Mouse (Mus musculus) lung, adult 2 months (tissue): ENCODE measurements around the gene Ppm1b. TPM values are rescaled to one million over a fixed set of nuclear protein-coding genes. Genes with fewer than 3 reads are reported as not detected.

Source experiments
- DNase-seq: peaks from one replicate; pipeline ENCODE4 v3.0.0; 2022
- H3K4me1 ChIP-seq: fragments of 200-500 bp; 2 replicates; pipeline ENCODE4 v1.6.1; 2011; ENCODE audit warnings: low read length; ENCODE audit not compliant: control insufficient read depth, insufficient read depth
- H3K4me3 ChIP-seq: fragments of 200-500 bp; replicated peaks from 2 replicates; pipeline ENCODE3; 2011; ENCODE audit warnings: low read depth, mild to moderate bottlenecking, control low read depth, low read length; ENCODE audit errors: extremely low read depth
- CTCF ChIP-seq: fragments of 200-500 bp; IDR thresholded peaks from 2 replicates; pipeline ENCODE4 v1.5.1; 2011; ENCODE audit warnings: mild to moderate bottlenecking, low read length, control low read depth; ENCODE audit not compliant: insufficient read depth
- POLR2A ChIP-seq: fragments of 200-500 bp; IDR thresholded peaks from 2 replicates; pipeline ENCODE4 v1.6.1; 2011; ENCODE audit warnings: low read depth, mild to moderate bottlenecking, control low read depth, low read length, borderline replicate concordance; ENCODE audit errors: extremely low read depth
- WGBS: fragments of 180-500 bp; shearing (Covaris S2); methylation state at CpG from one replicate; pipeline ENCODE4 v1.1.7; 2018; 5-methylcytosine and 5-hydroxymethylcytosine counted together
- polyA plus RNA-seq: library from polyadenylated mRNA; depleted of rRNA; stranded (reverse); fragments of >200 nt; gene quantifications from 2 replicates; pipeline ENCODE4 v1.2.3, GENCODE M21; 2012; rRNA removed

Gene Ppm1b
- polyA plus RNA-seq, 1 experiment = 34.3 TPM

DNA sequence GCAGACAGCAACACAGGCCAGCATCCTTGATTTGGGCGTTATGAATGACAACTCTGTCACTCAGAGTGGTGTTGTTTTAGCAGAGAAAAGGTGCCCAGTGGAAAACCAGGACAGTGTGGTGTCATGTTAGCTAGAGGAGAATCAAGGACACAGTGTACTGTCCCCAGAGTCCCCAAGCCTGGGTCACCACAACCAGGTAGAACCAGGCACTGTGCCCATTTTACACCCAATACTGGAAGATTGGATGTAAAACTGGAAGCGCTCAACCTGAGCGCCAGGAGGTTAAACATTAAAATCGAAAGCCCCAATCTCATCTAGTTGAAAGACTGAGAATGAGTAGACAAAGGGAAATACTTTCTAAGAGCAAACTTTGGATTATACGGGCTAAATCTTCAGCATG lies 87.9 kb downstream of the Ppm1b start:
- 83% methylated on average over 5 of the region's 5 CpGs for WGBS
- Histone ChIP-seq H3K4me3 (no peak overlapping the region), H3K4me1 (no peaks in the 10 kb centered on the region)
- TF ChIP-seq POLR2A = no peak
- no peak for TF ChIP-seq CTCF
- no peak for DNase-seq

DNA sequence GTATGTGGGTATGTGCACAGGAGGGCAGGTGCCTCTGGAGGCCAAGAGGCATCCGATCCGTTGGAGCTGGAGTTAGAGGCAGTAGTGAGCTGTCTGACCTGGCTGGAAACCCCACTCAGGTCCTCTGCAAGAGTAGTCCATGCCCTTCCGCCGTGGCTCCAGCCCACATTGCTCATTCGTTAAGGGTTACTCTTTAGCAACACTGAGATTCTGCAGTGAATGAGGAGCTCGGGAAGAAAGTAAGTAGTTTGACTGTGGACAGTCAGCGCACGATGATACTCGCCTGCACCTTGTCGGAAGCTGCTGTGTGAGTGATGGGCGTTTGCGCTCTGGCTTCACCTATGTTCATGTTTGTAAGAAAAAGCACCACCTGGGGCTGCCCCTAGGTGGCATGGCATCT lies 88.6 kb downstream of the Ppm1b start:
- Histone ChIP-seq H3K4me3 (no peak overlapping the region), H3K4me1 (no peaks in the 10 kb centered on the region)
- 84% methylated on average over 12 of the region's 12 CpGs for WGBS
- DNase-seq = no peak
- TF ChIP-seq POLR2A (no peak), CTCF (no peak)

DNA sequence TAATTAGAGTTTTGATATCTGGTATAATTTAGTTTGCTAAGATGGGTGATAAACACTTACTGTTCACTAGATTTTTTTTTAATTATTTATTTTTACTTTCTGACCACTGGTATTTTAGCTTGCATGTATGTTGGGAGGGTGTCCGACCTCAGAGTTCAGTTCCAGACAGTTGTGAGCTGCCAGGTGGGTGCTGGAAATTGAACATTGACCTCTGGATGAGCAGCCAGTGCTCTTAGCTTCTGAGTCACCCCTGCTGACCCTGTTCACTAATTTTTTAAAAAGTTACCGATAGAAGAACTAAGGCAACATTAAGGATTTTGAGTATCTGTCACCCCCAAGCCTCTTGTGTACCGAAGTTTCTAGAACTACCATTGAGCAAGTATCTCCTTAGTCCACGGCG lies 91.8 kb downstream of the Ppm1b start:
- DNase-seq = no peak
- Histone ChIP-seq H3K4me1 (no peaks in the 10 kb centered on the region), H3K4me3 (no peak overlapping the region)
- 93% methylated on average over 5 of the region's 5 CpGs for WGBS
- no peak for TF ChIP-seq CTCF

DNA sequence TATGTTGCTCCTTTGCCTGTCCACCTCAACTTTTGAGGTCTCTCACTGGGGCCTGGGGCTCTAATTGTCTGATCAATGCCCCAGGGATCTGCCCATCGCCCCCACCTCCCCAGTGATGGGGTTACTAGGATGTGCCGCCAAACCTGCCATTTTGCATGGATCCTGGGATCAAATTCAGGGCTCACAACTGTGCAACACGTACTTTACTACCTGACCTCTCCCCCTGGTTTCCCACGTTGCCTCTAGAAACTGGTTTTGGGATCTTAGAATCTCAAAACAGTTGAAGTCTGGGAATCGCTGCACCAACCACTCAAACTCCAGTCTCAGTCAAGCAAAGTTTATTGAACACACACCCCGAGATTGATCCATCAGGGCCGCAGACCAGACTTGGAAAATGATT lies 101.7 kb downstream of the Ppm1b start:
- TF ChIP-seq POLR2A (no peak), CTCF (no peak)
- no peak for DNase-seq
- Histone ChIP-seq H3K4me1 (no peaks in the 10 kb centered on the region), H3K4me3 (no peak overlapping the region)
- WGBS = 92% methylated on average over 7 of the region's 7 CpGs

DNA sequence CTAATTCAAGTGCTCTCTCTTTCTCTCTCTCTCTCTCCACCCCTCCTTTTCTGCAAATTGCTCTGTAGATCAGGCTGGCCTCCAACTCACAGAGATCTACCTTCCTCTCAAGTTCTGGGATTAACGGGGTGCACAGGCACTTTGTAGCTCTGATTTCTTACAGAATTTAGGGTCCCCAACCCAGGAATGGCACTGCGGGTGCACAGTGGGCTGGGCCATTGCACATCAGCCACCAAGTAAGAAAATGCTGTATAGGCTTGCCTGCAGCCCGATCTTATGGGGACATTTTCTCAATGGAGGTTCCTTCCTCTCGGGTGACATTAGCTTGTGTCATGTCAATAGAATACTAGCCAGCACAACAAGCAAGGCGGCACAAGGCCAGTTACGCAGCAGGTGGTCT lies 102.6 kb downstream of the Ppm1b start:
- WGBS = 97% methylated on average over 6 of the region's 6 CpGs
- H3K4me3 ChIP-seq = no peak overlapping the region
- no peaks in the 10 kb centered on the region for H3K4me1 ChIP-seq
- no peak for DNase-seq
- TF ChIP-seq CTCF (no peak), POLR2A (no peak)

DNA sequence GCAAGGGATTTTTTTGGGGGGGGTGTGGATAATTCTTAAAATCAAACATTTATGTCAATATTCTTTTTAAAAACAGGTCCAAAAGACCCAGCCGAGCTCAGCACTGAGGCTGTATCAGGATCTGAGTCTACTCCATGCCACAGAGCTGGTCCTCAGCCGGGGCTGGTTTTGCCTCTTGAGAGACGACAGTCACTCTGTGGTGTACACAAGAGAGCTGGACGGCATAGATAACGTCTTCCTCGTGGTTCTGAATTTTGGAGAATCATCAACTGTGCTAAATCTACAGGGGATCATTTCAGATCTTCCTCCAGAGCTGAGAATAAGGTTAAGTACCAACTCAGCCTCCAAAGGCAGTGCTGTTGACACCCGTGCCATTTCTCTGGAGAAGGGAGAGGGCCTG lies 107.0 kb downstream of the Ppm1b start:
- no peak overlapping the region for H3K4me3 ChIP-seq
- TF ChIP-seq CTCF (no peak), POLR2A (no peak)
- no peaks in the 10 kb centered on the region for H3K4me1 ChIP-seq
- 84% methylated on average over 7 of the region's 7 CpGs for WGBS
- DNase-seq = no peak

DNA sequence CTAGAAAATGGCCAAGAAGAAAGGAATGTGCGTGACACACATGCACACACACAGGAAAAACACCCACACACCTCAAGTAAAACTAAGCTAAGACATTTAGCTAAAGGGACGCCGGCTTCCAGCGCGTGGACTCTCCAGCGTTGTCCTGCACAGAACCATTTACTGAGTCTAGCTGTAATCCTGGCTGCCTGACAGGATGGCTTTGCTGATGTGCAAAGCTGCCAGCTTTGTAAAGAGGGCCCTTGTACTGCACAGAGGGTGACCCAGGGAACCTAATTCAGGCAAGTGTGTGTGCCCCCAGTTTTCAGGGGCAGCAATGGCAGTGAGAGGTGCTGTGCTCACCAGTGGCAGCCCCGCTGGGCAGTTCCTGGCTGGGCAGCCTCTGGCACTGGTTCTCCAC lies 110.8 kb downstream of the Ppm1b start:
- H3K4me3 ChIP-seq = no peak overlapping the region
- 91% methylated on average over 7 of the region's 7 CpGs for whole genome bisulfite sequencing
- TF ChIP-seq POLR2A (no peak), CTCF (no peak)
- H3K4me1 ChIP-seq = no peaks in the 10 kb centered on the region
- DNase-seq = no peak

DNA sequence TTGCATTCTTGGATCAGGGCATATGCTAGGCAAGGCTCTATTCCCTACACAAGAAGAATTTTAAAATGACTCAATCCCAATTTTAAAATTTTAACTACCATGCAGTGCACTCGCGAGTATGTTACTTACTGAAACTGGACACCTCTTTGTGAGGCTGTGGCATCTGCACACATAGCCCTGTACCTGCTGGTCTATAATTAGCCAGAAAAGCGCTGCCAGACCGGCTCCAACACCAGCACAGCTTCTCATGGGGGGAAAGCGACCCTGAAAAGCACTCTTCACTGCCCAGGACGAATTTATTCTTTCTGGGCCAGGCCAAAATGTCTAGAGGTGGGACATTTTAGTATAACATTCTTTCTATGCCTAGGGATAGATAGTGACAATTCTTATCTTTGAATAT lies 114.1 kb downstream of the Ppm1b start:
- TF ChIP-seq POLR2A (no peak), CTCF (no peak)
- Histone ChIP-seq H3K4me1 (no peaks in the 10 kb centered on the region), H3K4me3 (no peak overlapping the region)
- no peak for DNase-seq
- WGBS = 83% methylated on average over 6 of the region's 6 CpGs

DNA sequence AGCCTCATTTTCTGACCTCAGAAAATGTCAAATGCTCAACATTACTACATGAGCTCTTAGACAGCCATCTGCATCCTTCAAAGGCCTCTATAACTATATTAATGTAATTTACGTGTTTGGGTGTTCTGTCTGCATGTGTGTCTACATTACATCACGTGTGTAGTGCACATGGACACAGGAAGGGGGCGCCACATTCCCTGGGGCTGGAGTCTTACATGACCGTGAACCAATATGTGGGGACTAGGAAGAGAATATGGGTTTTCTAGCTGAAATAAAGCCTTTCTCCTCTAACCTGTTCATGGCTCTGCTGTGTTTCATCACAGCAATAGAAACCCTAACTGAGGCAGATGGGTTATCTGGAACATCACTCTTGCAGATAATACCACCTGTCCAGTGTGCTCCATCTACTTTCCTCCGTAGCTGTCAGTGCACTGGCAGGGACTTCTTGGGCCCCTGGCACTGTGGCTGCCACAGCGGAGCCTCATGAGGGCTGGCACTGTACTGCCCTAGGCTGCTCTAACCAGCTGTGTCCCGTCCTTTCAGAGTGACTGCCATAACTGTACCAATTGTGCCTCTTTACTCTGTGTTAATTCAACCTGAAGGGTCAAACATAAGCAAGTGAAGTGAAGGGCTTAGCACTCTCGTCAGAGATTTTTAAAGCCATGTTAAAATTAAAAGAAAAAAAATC lies 114.7 kb downstream of the Ppm1b start:
- 93% methylated on average over 8 of the region's 8 CpGs for WGBS
- H3K4me1 ChIP-seq = no peaks in the 10 kb centered on the region
- TF ChIP-seq CTCF = no peak
- TF ChIP-seq POLR2A = no peak
- DNase-seq = no peak
- H3K4me3 ChIP-seq = no peak overlapping the region

DNA sequence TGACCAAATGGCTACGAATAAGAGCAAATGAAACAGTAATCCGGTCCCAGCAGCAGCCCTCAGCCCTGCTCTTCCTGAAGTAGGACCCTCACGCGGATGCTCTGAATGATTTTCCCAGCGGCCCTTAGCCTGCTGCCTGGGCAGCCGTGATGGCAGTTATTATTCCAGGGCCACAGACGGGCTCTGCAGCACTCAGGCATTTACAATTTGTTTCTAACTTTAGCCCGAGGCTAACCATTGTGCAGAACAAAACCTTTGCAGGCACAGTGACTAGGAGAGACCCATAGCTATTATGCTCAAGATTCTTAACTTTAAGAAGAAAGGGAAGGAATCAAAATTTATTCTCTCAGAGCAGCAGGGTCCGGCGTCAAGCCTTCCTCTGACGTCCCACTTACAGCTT lies 115.8 kb downstream of the Ppm1b start:
- WGBS = 79% methylated on average over 11 of the region's 11 CpGs
- Histone ChIP-seq H3K4me1 (no peaks in the 10 kb centered on the region), H3K4me3 (no peak overlapping the region)
- no peak for TF ChIP-seq POLR2A
- TF ChIP-seq CTCF = no peak
- no peak for DNase-seq

DNA sequence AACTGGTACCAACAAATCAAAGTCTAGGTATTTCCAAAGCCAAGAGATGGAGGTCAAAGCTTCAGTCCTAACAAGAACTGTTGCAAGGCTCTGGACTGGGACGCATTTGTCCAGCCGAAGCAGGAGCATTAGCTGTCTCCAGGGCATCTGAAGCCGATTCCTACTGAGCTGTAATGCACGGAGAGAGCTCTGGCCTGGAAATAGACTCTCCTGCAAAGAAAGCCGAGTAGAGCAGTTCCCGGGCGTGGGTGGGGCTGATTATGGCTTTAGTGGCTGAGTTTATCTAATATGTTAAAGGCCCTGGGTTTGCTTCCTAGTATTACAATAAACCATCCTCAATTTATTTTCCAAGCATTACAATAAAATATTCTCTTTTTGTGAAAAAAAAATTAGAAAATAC lies 116.7 kb downstream of the Ppm1b start:
- 84% methylated on average over 7 of the region's 7 CpGs for WGBS
- DNase-seq = no peak
- Histone ChIP-seq H3K4me1 (no peaks in the 10 kb centered on the region), H3K4me3 (no peak overlapping the region)
- TF ChIP-seq CTCF (no peak), POLR2A (no peak)

Other genes with a start within 250 kb of the Ppm1b start
- gene Lrpprc, start 166.0 kb upstream of the Ppm1b start, polyA plus RNA-seq = 5.3 and 7.0 TPM in 2 replicates
- gene Slc3a1, start 71.6 kb downstream of the Ppm1b start, polyA plus RNA-seq = 0.24 and 0.33 TPM in 2 replicates
- 8.1 and 13.0 TPM in 2 replicates for gene Prepl, start 133.5 kb downstream of the Ppm1b start, polyA plus RNA-seq
- gene Camkmt, start 133.8 kb downstream of the Ppm1b start, polyA plus RNA-seq = 1.8 and 2.5 TPM in 2 replicates